Mouse (Mus musculus) midbrain, postnatal 0 days (tissue): Measurements from ENCODE around the gene Ggt6. TPM values are rescaled to one million over a fixed set of nuclear protein-coding genes. Genes with fewer than 3 reads are reported as not detected.

Source experiments
- ATAC-seq: fragments of 200-750 bp; cut with Nextera tagmentation; 2 replicates; pipeline ENCODE4 v1.8.0; 2017; ENCODE audit warnings: moderate number of reproducible peaks, mild to moderate bottlenecking, moderate TSS enrichment, moderate library complexity; ENCODE audit not compliant: low FRiP score
- DNase-seq: peaks from one replicate; pipeline ENCODE4 v3.0.0-alpha.2; 2015; ENCODE audit warnings: low spot score
- H3K27ac ChIP-seq: fragments of 300-500 bp; sonication (generic); 2 replicates; pipeline ENCODE4 v1.5.1; 2014; ENCODE audit warnings: low read depth, mild to moderate bottlenecking, low read length, mixed read lengths
- H3K27me3 ChIP-seq: fragments of 300-500 bp; sonication (generic); 2 replicates; pipeline ENCODE4 v1.6.1; 2014; ENCODE audit warnings: low read length, control low read depth, mixed read lengths; ENCODE audit not compliant: insufficient read depth
- H3K36me3 ChIP-seq: fragments of 300-500 bp; sonication (generic); 2 replicates; pipeline ENCODE4 v1.6.1; 2014; ENCODE audit warnings: low read length, control low read depth, mixed read lengths; ENCODE audit not compliant: insufficient read depth
- H3K4me1 ChIP-seq: fragments of 300-500 bp; sonication (generic); 2 replicates; pipeline ENCODE4 v1.6.1; 2014; ENCODE audit warnings: mild to moderate bottlenecking, control low read depth, antibody characterized with exemption, low read length, mixed read lengths; ENCODE audit not compliant: insufficient read depth
- H3K4me2 ChIP-seq: fragments of 300-500 bp; sonication (generic); 2 replicates; pipeline ENCODE4 v1.6.1; 2014; ENCODE audit warnings: low read depth, mild to moderate bottlenecking, low read length, mixed read lengths; ENCODE audit not compliant: poor library complexity, severe bottlenecking
- H3K4me3 ChIP-seq: fragments of 300-500 bp; sonication (generic); 2 replicates; pipeline ENCODE4 v1.5.1; 2014; ENCODE audit warnings: low read depth, mild to moderate bottlenecking, low read length, moderate library complexity
- H3K9ac ChIP-seq: fragments of 300-500 bp; sonication (generic); replicated peaks from 2 replicates; pipeline ENCODE4 v1.6.1; 2014; ENCODE audit warnings: mild to moderate bottlenecking, low read length, moderate library complexity, mixed read lengths; ENCODE audit not compliant: poor library complexity, severe bottlenecking
- H3K9me3 ChIP-seq: fragments of 300-500 bp; sonication (generic); 2 replicates; pipeline ENCODE4 v1.6.1; 2016; ENCODE audit warnings: low read length, control low read depth
- CTCF ChIP-seq: IDR thresholded peaks from 2 replicates; pipeline ENCODE4 v1.5.1; 2016; ENCODE audit warnings: antibody characterized with exemption, mild to moderate bottlenecking
- WGBS: fragments of 180-500 bp; shearing (Covaris S2); extraction: QIAGEN DNeasy Blood & Tissue Kit; methylation state at CpG from one replicate; pipeline ENCODE4 v1.1.7; 2014; 5-methylcytosine and 5-hydroxymethylcytosine counted together
- polyA plus RNA-seq: library from polyadenylated mRNA; unstranded; fragments of >200 nt; fragmentation: Nextera tagmentation; extraction: Ambion mirVana; gene quantifications from 2 replicates; pipeline ENCODE4 v1.2.1, GENCODE M21; 2015
- total RNA-seq: library from RNA; depleted of rRNA; stranded (reverse); fragments of >200 nt; gene quantifications from 2 replicates; pipeline ENCODE4 v1.2.3, GENCODE M21; 2014

Gene Ggt6
- total and polyA plus RNA-seq, 2 experiments from 2014 or later, result 1.4 TPM; not detected in 1

GRCm38 (mm10) chr11:72465978-72466693 lies 30.8 kb downstream of the Ggt6 start:
- ATAC-seq (no peak), DNase-seq (no peak)
- Histone ChIP-seq H3K27me3 (no peaks in the 10 kb centered on the region), H3K36me3 (peaks cover 4% of the 10 kb centered on the region; the same call in 1 of the 2 replicates), H3K4me2 (no peak overlapping the region), H3K4me3 (no peak overlapping the region), H3K9me3 (no peaks in the 10 kb centered on the region), H3K4me1 (no peaks in the 10 kb centered on the region), H3K9ac (no peak overlapping the region), H3K27ac (peak overlapping the region; percentile 18; the same call in 1 of the 2 replicates)
- 68% methylated on average over 11 of the region's 11 CpGs for WGBS
- TF ChIP-seq CTCF, result no peak

GRCm38 (mm10) chr11:72466694-72467507 lies 31.6 kb downstream of the Ggt6 start:
- no peak overlapping the region for H3K27ac ChIP-seq
- no peak for ATAC-seq
- TF ChIP-seq CTCF, result no peak

GRCm38 (mm10) chr11:72468525-72468924 lies 33.2 kb downstream of the Ggt6 start:
- no peak for ATAC-seq
- H3K27ac ChIP-seq, result no peak overlapping the region
- WGBS, result 72% methylated on average over 5 of the region's 5 CpGs

More at GRCm38 (mm10) chr11:72466694-72467507, 31.6 kb downstream of the Ggt6 start:
- DNase-seq, result no peak
- Histone ChIP-seq H3K4me3 (no peak overlapping the region), H3K9ac (no peak overlapping the region), H3K4me2 (no peak overlapping the region), H3K4me1 (no peaks in the 10 kb centered on the region), H3K9me3 (no peaks in the 10 kb centered on the region), H3K27me3 (no peaks in the 10 kb centered on the region), H3K36me3 (peaks cover 4% of the 10 kb centered on the region; the same call in 1 of the 2 replicates)
- 58% methylated on average over 11 of the region's 11 CpGs for whole genome bisulfite sequencing

GRCm38 (mm10) chr11:72469217-72469616 lies 33.9 kb downstream of the Ggt6 start:
- TF ChIP-seq CTCF, result no peak
- Histone ChIP-seq H3K27ac (no peak overlapping the region), H3K9me3 (no peaks in the 10 kb centered on the region), H3K27me3 (no peaks in the 10 kb centered on the region), H3K36me3 (peaks cover 9% of the 10 kb centered on the region), H3K4me3 (no peak overlapping the region), H3K9ac (no peak overlapping the region), H3K4me1 (no peaks in the 10 kb centered on the region), H3K4me2 (no peak overlapping the region)
- DNase-seq (peak; percentile 51), ATAC-seq (no peak)
- 25% methylated on average over 5 of the region's 5 CpGs for WGBS

More at GRCm38 (mm10) chr11:72468525-72468924, 33.2 kb downstream of the Ggt6 start:
- H3K9ac ChIP-seq, result no peak overlapping the region
- no peaks in the 10 kb centered on the region for H3K4me1 ChIP-seq
- no peaks in the 10 kb centered on the region for H3K9me3 ChIP-seq
- H3K27me3 ChIP-seq, result no peaks in the 10 kb centered on the region
- H3K36me3 ChIP-seq, result peaks cover 9% of the 10 kb centered on the region; the same call in 1 of the 2 replicates
- no peak for TF ChIP-seq CTCF
- H3K4me2 ChIP-seq, result no peak overlapping the region
- DNase-seq, result no peak
- H3K4me3 ChIP-seq, result no peak overlapping the region

- Histone ChIP-seq H3K36me3 (peaks cover 9% of the 10 kb centered on the region; the same call in 1 of the 2 replicates), H3K9me3 (no peaks in the 10 kb centered on the region), H3K27ac (no peak overlapping the region), H3K4me2 (no peak overlapping the region), H3K4me1 (no peaks in the 10 kb centered on the region), H3K9ac (no peak overlapping the region), H3K4me3 (no peak overlapping the region), H3K27me3 (no peaks in the 10 kb centered on the region)
- no peak for TF ChIP-seq CTCF
- ATAC-seq, result no peak
- no peak for DNase-seq
- WGBS, result 72% methylated on average over 4 of the region's 4 CpGs
These were observed 34.7 kb downstream of the Ggt6 start for GRCm38 (mm10) chr11:72470004-72470403.
